Mouse (Mus musculus): ENCODE results near the gene Col5a1.

Gene Col5a1

GRCm38 (mm10) chr2:28034011-28034710, 147.9 kb downstream of the Col5a1 start:
- no peak for DNase-seq (ENCODE audit: low read depth, low spot score)

- no peak for DNase-seq (ENCODE audit: low read depth, low spot score)
These were observed 150.6 kb downstream of the Col5a1 start for GRCm38 (mm10) chr2:28036788-28037187.

- no peak for DNase-seq (ENCODE audit: low read depth, low spot score)
These were observed 151.5 kb downstream of the Col5a1 start for GRCm38 (mm10) chr2:28037505-28038390.

- DNase-seq (ENCODE audit: low read depth, low spot score): peak; percentile 58
These were observed 152.3 kb downstream of the Col5a1 start for GRCm38 (mm10) chr2:28038391-28039096.

GRCm38 (mm10) chr2:28039647-28040325, 153.6 kb downstream of the Col5a1 start:
- DNase-seq (ENCODE audit: low read depth, low spot score): no peak

- no peak for DNase-seq (ENCODE audit: low read depth, low spot score)
These were observed 154.2 kb downstream of the Col5a1 start for GRCm38 (mm10) chr2:28040466-28040865.

- no peak for DNase-seq (ENCODE audit: low read depth, low spot score)
These were observed 158.8 kb downstream of the Col5a1 start for GRCm38 (mm10) chr2:28044920-28045598.

- no peak for DNase-seq (ENCODE audit: low read depth, low spot score)
These were observed 160.1 kb downstream of the Col5a1 start for GRCm38 (mm10) chr2:28046311-28046710.

- no peak for DNase-seq (ENCODE audit: low read depth, low spot score)
These were observed 160.9 kb downstream of the Col5a1 start for GRCm38 (mm10) chr2:28047092-28047491.

GRCm38 (mm10) chr2:28059922-28060321, 173.7 kb downstream of the Col5a1 start:
- no peak for DNase-seq (ENCODE audit: low read depth, low spot score)

GRCm38 (mm10) chr2:28063711-28064338, 177.6 kb downstream of the Col5a1 start:
- DNase-seq (ENCODE audit: low read depth, low spot score): no peak

GRCm38 (mm10) chr2:28064339-28065080, 178.3 kb downstream of the Col5a1 start:
- no peak for DNase-seq (ENCODE audit: low read depth, low spot score)

GRCm38 (mm10) chr2:28065081-28065651, 178.9 kb downstream of the Col5a1 start:
- no peak for DNase-seq (ENCODE audit: low read depth, low spot score)

GRCm38 (mm10) chr2:28066686-28067085, 180.5 kb downstream of the Col5a1 start:
- DNase-seq (ENCODE audit: low read depth, low spot score): peak; percentile 54

GRCm38 (mm10) chr2:28067175-28067574, 180.9 kb downstream of the Col5a1 start:
- DNase-seq (ENCODE audit: low read depth, low spot score): peak; percentile 94

- DNase-seq (ENCODE audit: low read depth, low spot score): no peak
These were observed 181.8 kb downstream of the Col5a1 start for GRCm38 (mm10) chr2:28067821-28068536.

- DNase-seq (ENCODE audit: low read depth, low spot score): peak; percentile 98
These were observed 182.3 kb downstream of the Col5a1 start for GRCm38 (mm10) chr2:28068537-28068878.

GRCm38 (mm10) chr2:28075616-28076187, 189.5 kb downstream of the Col5a1 start:
- DNase-seq (ENCODE audit: low read depth, low spot score): no peak

- no peak for DNase-seq (ENCODE audit: low read depth, low spot score)
These were observed 198.5 kb downstream of the Col5a1 start, which contains the start of gene Fcnb for GRCm38 (mm10) chr2:28084768-28085167. TSS of gene Fcnb (minus strand) at chr2:28084885.
